Comparison of ENCODE assay signal across 22 mouse cellular contexts in genomic region chr6:90727826-90728225, GRCm38 (mm10).
A peak's percentile ranks its signal among the peaks of the same experiment; 100 is the strongest.
DNase-seq lines count a peak whose midpoint lies in the region; ATAC-seq and TF ChIP-seq lines count a peak whose summit lies in the region.
"Had no signal": no experiment of that assay in that cellular context is flagged by ENCODE, and none has a peak within 500 bp of the region (broad histone marks: within the 10 kb centered on the region; RNA-seq: fewer than 3 reads in every experiment).

No protein-coding gene starts in this region.

- TF ChIP-seq EP300 in lung, postnatal 0 days (IDR thresholded peaks at IDR 0.05), result peak; percentile 41; the same call in 1 of the 2 replicates

- H3K4me3 ChIP-seq in forebrain, embryonic 13.5 days, result no peak overlapping the region
- no peak overlapping the region for H3K4me3 ChIP-seq in forebrain, embryonic 10.5 days
- H3K4me3 ChIP-seq in hindbrain, embryonic 12.5 days, result no peak overlapping the region
- no peak overlapping the region for H3K4me3 ChIP-seq in hindbrain, postnatal 0 days (ENCODE audit: low read length)
- no peak overlapping the region for H3K4me3 ChIP-seq in lung, postnatal 0 days (ENCODE audit: low read depth, low read length)
- H3K4me3 ChIP-seq in limb, embryonic 12.5 days (replicated peaks), result no peak overlapping the region
- H3K4me3 ChIP-seq: embryonic facial prominence, embryonic 15.5 days; liver, embryonic 13.5 days; myocyte had no signal

- H3K27me3 ChIP-seq in forebrain, embryonic 13.5 days, result no peaks in the 10 kb centered on the region
- no peaks in the 10 kb centered on the region for H3K27me3 ChIP-seq in forebrain, embryonic 10.5 days (ENCODE audit: poor library complexity, severe bottlenecking)
- H3K27me3 ChIP-seq in hindbrain, embryonic 12.5 days, result no peaks in the 10 kb centered on the region
- H3K27me3 ChIP-seq in hindbrain, postnatal 0 days (ENCODE audit: insufficient read depth, low read length), result no peaks in the 10 kb centered on the region
- H3K27me3 ChIP-seq in lung, postnatal 0 days (replicated peaks; ENCODE audit: insufficient read depth, low read length), result no peaks in the 10 kb centered on the region
- H3K27me3 ChIP-seq in limb, embryonic 12.5 days, result no peaks in the 10 kb centered on the region
- H3K27me3 ChIP-seq: CH12.LX; embryonic facial prominence, embryonic 15.5 days had no signal

- ATAC-seq in forebrain, embryonic 13.5 days, result no peak
- no peak for ATAC-seq in hindbrain, embryonic 12.5 days (ENCODE audit: low FRiP score)
- no peak for ATAC-seq in hindbrain, postnatal 0 days
- peak; percentile 34 for ATAC-seq in lung, postnatal 0 days
- 0 out of 2 replicates have a peak, but pooled peaks have one; percentile 8 for ATAC-seq in limb, embryonic 12.5 days (ENCODE audit: insufficient number of reproducible peaks, insufficient read depth, low FRiP score, low TSS enrichment, low read depth)

- no peaks in the 10 kb centered on the region for H3K9me3 ChIP-seq in forebrain, embryonic 13.5 days (replicated peaks)
- H3K9me3 ChIP-seq in forebrain, embryonic 10.5 days, result no peaks in the 10 kb centered on the region
- H3K9me3 ChIP-seq in hindbrain, embryonic 12.5 days (replicated peaks), result no peaks in the 10 kb centered on the region
- H3K9me3 ChIP-seq in hindbrain, postnatal 0 days (ENCODE audit: low read length), result no peaks in the 10 kb centered on the region
- no peaks in the 10 kb centered on the region for H3K9me3 ChIP-seq in lung, postnatal 0 days (ENCODE audit: low read length)
- H3K9me3 ChIP-seq in limb, embryonic 12.5 days, result no peaks in the 10 kb centered on the region
- H3K9me3 ChIP-seq: embryonic facial prominence, embryonic 15.5 days; liver, embryonic 13.5 days had no signal

- no peaks in the 10 kb centered on the region for H3K36me3 ChIP-seq in forebrain, embryonic 13.5 days (ENCODE audit: poor library complexity, severe bottlenecking)
- no peaks in the 10 kb centered on the region for H3K36me3 ChIP-seq in forebrain, embryonic 10.5 days (replicated peaks)
- no peaks in the 10 kb centered on the region for H3K36me3 ChIP-seq in hindbrain, embryonic 12.5 days
- H3K36me3 ChIP-seq in hindbrain, postnatal 0 days (ENCODE audit: insufficient read depth, low read length), result no peaks in the 10 kb centered on the region
- H3K36me3 ChIP-seq in lung, postnatal 0 days (ENCODE audit: insufficient read depth, low read length), result no peaks in the 10 kb centered on the region
- H3K36me3 ChIP-seq in limb, embryonic 12.5 days, result no peaks in the 10 kb centered on the region
- H3K36me3 ChIP-seq: embryonic facial prominence, embryonic 15.5 days; liver, embryonic 13.5 days had no signal

- WGBS in forebrain, embryonic 13.5 days, result 91% methylated on average over 3 of the region's 3 CpGs
- 86% methylated on average over 3 of the region's 3 CpGs for WGBS in forebrain, embryonic 10.5 days
- 81% methylated on average over 3 of the region's 3 CpGs for WGBS in hindbrain, embryonic 12.5 days
- 75% methylated on average over 3 of the region's 3 CpGs for WGBS in hindbrain, postnatal 0 days
- 61% methylated on average over 3 of the region's 3 CpGs for WGBS in lung, postnatal 0 days
- 73% methylated on average over 3 of the region's 3 CpGs for WGBS in limb, embryonic 12.5 days

- DNase-seq in forebrain, embryonic 10.5 days (ENCODE audit: extremely low spot score, low spot score), result no peak
- no peak for DNase-seq in hindbrain, postnatal 0 days (ENCODE audit: low spot score)
- DNase-seq in lung, postnatal 0 days (ENCODE audit: low spot score), result peak; percentile 55
- no peak for DNase-seq in lung, postnatal 4 days
- DNase-seq in left cerebral cortex, postnatal 36 days (ENCODE audit: low spot score in 2 of 2), result no peak
- DNase-seq: adrenal gland, postnatal 14 days; cerebellum, postnatal 10 days; gastrocnemius, postnatal 14 days; heart, adult 18-20 months; heart, postnatal 36 days; kidney, adult 2 months; kidney, postnatal 10 days; left cerebral cortex, postnatal 4 days; liver, embryonic 13.5 days; lung, postnatal 10 days; thymus, postnatal 14 days had no signal

- TF ChIP-seq CTCF in hindbrain, postnatal 0 days (IDR thresholded peaks at IDR 0.05; ENCODE audit: low read depth), result no peak
- no peak for TF ChIP-seq CTCF in lung, postnatal 0 days (IDR thresholded peaks at IDR 0.05)

- H3K4me2 ChIP-seq in forebrain, embryonic 13.5 days, result no peak overlapping the region
- H3K4me2 ChIP-seq in hindbrain, embryonic 12.5 days (replicated peaks), result no peak overlapping the region
- no peak overlapping the region for H3K4me2 ChIP-seq in hindbrain, postnatal 0 days (ENCODE audit: low read depth, low read length)
- H3K4me2 ChIP-seq in lung, postnatal 0 days (replicated peaks; ENCODE audit: low read depth, low read length), result no peak overlapping the region
- H3K4me2 ChIP-seq in limb, embryonic 12.5 days, result no peak overlapping the region
- H3K4me2 ChIP-seq: embryonic facial prominence, embryonic 15.5 days; liver, embryonic 13.5 days had no signal

- intact Hi-C loops in left cerebral cortex, postnatal 36 days (cut with DNase I), result loop anchor here (1.0 to 2.0 kb wide), 2 partner anchors 75 to 121 kb away; no protein-coding TSS in a partner anchor

- peak overlapping the region; percentile 19; the same call in 1 of the 2 replicates for H3K27ac ChIP-seq in forebrain, embryonic 13.5 days
- no peak overlapping the region for H3K27ac ChIP-seq in forebrain, embryonic 10.5 days
- H3K27ac ChIP-seq in hindbrain, embryonic 12.5 days, result 0 out of 2 replicates have a peak overlapping the region, but pooled peaks have one; percentile 12
- no peak overlapping the region for H3K27ac ChIP-seq in hindbrain, postnatal 0 days
- H3K27ac ChIP-seq in lung, postnatal 0 days (ENCODE audit: low read length), result peak overlapping the region; percentile 71
- peak overlapping the region; percentile 57; the same call in 1 of the 2 replicates for H3K27ac ChIP-seq in limb, embryonic 12.5 days
- H3K27ac ChIP-seq: embryonic facial prominence, embryonic 15.5 days; liver, embryonic 13.5 days had no signal

- peaks cover 58% of the 10 kb centered on the region for H3K4me1 ChIP-seq in forebrain, embryonic 13.5 days
- H3K4me1 ChIP-seq in forebrain, embryonic 10.5 days, result peaks cover 63% of the 10 kb centered on the region
- peaks cover 67% of the 10 kb centered on the region for H3K4me1 ChIP-seq in hindbrain, embryonic 12.5 days
- H3K4me1 ChIP-seq in hindbrain, postnatal 0 days (ENCODE audit: insufficient read depth, low read length), result peaks cover 16% of the 10 kb centered on the region
- peaks cover 8% of the 10 kb centered on the region; the same call in 1 of the 2 replicates for H3K4me1 ChIP-seq in lung, postnatal 0 days (ENCODE audit: insufficient read depth, low read depth, low read length)
- H3K4me1 ChIP-seq in limb, embryonic 12.5 days (replicated peaks), result peaks cover 51% of the 10 kb centered on the region

- H3K9ac ChIP-seq in forebrain, embryonic 13.5 days, result no peak overlapping the region
- H3K9ac ChIP-seq in hindbrain, embryonic 12.5 days, result no peak overlapping the region
- H3K9ac ChIP-seq in hindbrain, postnatal 0 days (replicated peaks; ENCODE audit: low read length), result no peak overlapping the region
- no peak overlapping the region for H3K9ac ChIP-seq in lung, postnatal 0 days (replicated peaks; ENCODE audit: low read depth)
- 0 out of 2 replicates have a peak overlapping the region, but pooled peaks have one; percentile 23 for H3K9ac ChIP-seq in limb, embryonic 12.5 days (replicated peaks)
- H3K9ac ChIP-seq: embryonic facial prominence, embryonic 15.5 days; liver, embryonic 13.5 days had no signal

Comparison
In these comparisons a context has a peak if more than half of its experiments do, and no peak if none do; other contexts are left out.
1. H3K27ac ChIP-seq: peak in forebrain, embryonic 13.5 days (single experiment), hindbrain, embryonic 12.5 days (single experiment), lung, postnatal 0 days (single experiment) and limb, embryonic 12.5 days (single experiment); none in forebrain, embryonic 10.5 days (single experiment) and hindbrain, postnatal 0 days (single experiment).
2. ATAC-seq: peak in lung, postnatal 0 days (single experiment) and limb, embryonic 12.5 days (single experiment); none in forebrain, embryonic 13.5 days (single experiment), hindbrain, embryonic 12.5 days (single experiment) and hindbrain, postnatal 0 days (single experiment).